16 mouse cellular contexts compared by ENCODE assay signal in genomic region chr8:122322126-122322525, GRCm38 (mm10). TPM values are rescaled to one million over a fixed set of nuclear protein-coding genes. Genes with fewer than 3 reads are reported as not detected.
DNase-seq lines count a peak whose midpoint lies in the region; ATAC-seq lines count a peak whose summit lies in the region.
"Had no signal": no experiment of that assay in that cellular context is flagged by ENCODE, and none has a peak within 500 bp of the region (broad histone marks: within the 10 kb centered on the region; RNA-seq: fewer than 3 reads in every experiment).

No protein-coding gene starts in this region.

- no peak for DNase-seq in heart, postnatal 14 days
- DNase-seq in gastrocnemius, postnatal 25 days: no peak
- DNase-seq in right cerebral cortex, postnatal 10 days (ENCODE audit: low spot score in 2 of 2): no peak
- DNase-seq: cerebellum, adult 11 months; heart, postnatal 4 days; kidney, adult 8-10 months; lung, adult 2 months; thymus, postnatal 25 days had no signal

- peak overlapping the region; percentile 21; the same call in 1 of the 2 replicates for H3K4me2 ChIP-seq in heart, embryonic 12.5 days
- peak overlapping the region; percentile 67 for H3K4me2 ChIP-seq in liver, embryonic 15.5 days
- H3K4me2 ChIP-seq: midbrain, embryonic 15.5 days; neural tube, embryonic 15.5 days had no signal

- peaks cover 28% of the 10 kb centered on the region for H3K36me3 ChIP-seq in heart, embryonic 12.5 days
- peaks cover 98% of the 10 kb centered on the region for H3K36me3 ChIP-seq in megakaryocyte, embryonic 14.5 days (replicated peaks; ENCODE audit: low read length)
- H3K36me3 ChIP-seq in liver, embryonic 15.5 days (replicated peaks): peaks cover 87% of the 10 kb centered on the region
- H3K36me3 ChIP-seq: midbrain, embryonic 15.5 days; neural tube, embryonic 15.5 days had no signal

- WGBS in heart, embryonic 12.5 days: 63% methylated on average over 7 of the region's 7 CpGs
- WGBS in liver, embryonic 15.5 days (ENCODE audit: insufficient replicate concordance): 28% methylated on average over 7 of the region's 7 CpGs

- peaks cover 100% of the 10 kb centered on the region for H3K4me1 ChIP-seq in heart, embryonic 12.5 days (replicated peaks)
- H3K4me1 ChIP-seq in megakaryocyte, embryonic 14.5 days: peaks cover 100% of the 10 kb centered on the region
- H3K4me1 ChIP-seq in liver, embryonic 15.5 days (replicated peaks): peaks cover 100% of the 10 kb centered on the region

- ATAC-seq in heart, embryonic 12.5 days (ENCODE audit: insufficient number of reproducible peaks, low FRiP score): no peak
- ATAC-seq in megakaryocyte, adult 5-6 weeks (ENCODE audit: poor library complexity, severe bottlenecking): no peak
- ATAC-seq in erythroblast, adult 5-6 weeks (replicated peaks; ENCODE audit: low FRiP score, poor library complexity, severe bottlenecking): 0 out of 2 replicates have a peak, but pooled peaks have one; percentile 1
- ATAC-seq in liver, embryonic 15.5 days (ENCODE audit: insufficient read depth): no peak
- ATAC-seq: midbrain, embryonic 15.5 days had no signal

- no peak overlapping the region for H3K4me3 ChIP-seq in heart, embryonic 12.5 days
- H3K4me3 ChIP-seq in megakaryocyte, embryonic 14.5 days (replicated peaks): peak overlapping the region; percentile 85
- H3K4me3 ChIP-seq in liver, embryonic 15.5 days (replicated peaks): peak overlapping the region; percentile 38
- H3K4me3 ChIP-seq: midbrain, embryonic 15.5 days; neural tube, embryonic 15.5 days had no signal

- peak overlapping the region; percentile 53 for H3K9ac ChIP-seq in heart, embryonic 12.5 days
- peak overlapping the region; percentile 71 for H3K9ac ChIP-seq in liver, embryonic 15.5 days
- H3K9ac ChIP-seq: midbrain, embryonic 15.5 days; neural tube, embryonic 15.5 days had no signal

- intact Hi-C loops in heart, postnatal 14 days (cut with DNase I): loop anchor here (2.0 kb wide), 1 partner anchor 37 kb away; no protein-coding TSS in a partner anchor

- H3K27me3 ChIP-seq in heart, embryonic 12.5 days (replicated peaks): no peaks in the 10 kb centered on the region
- no peaks in the 10 kb centered on the region for H3K27me3 ChIP-seq in megakaryocyte, embryonic 14.5 days (replicated peaks)
- H3K27me3 ChIP-seq in liver, embryonic 15.5 days: no peaks in the 10 kb centered on the region
- H3K27me3 ChIP-seq: midbrain, embryonic 15.5 days; neural tube, embryonic 15.5 days had no signal

- no peaks in the 10 kb centered on the region for H3K9me3 ChIP-seq in heart, embryonic 12.5 days (replicated peaks)
- no peaks in the 10 kb centered on the region for H3K9me3 ChIP-seq in megakaryocyte, embryonic 14.5 days
- no peaks in the 10 kb centered on the region for H3K9me3 ChIP-seq in liver, embryonic 15.5 days (replicated peaks)
- H3K9me3 ChIP-seq: midbrain, embryonic 15.5 days; neural tube, embryonic 15.5 days had no signal

- H3K27ac ChIP-seq in heart, embryonic 12.5 days (ENCODE audit: poor library complexity, severe bottlenecking): peak overlapping the region; percentile 84
- H3K27ac ChIP-seq in liver, embryonic 15.5 days (replicated peaks): peak overlapping the region; percentile 95
- H3K27ac ChIP-seq: midbrain, embryonic 15.5 days; neural tube, embryonic 15.5 days had no signal

RNA-seq across cellular contexts. Expression of gene Trhr2, which starts 38.4 kb away (rescaled TPM):
- polyA plus RNA-seq in heart, embryonic 12.5 days (2016; fragmentation: Nextera tagmentation; extraction: Ambion mirVana): not detected in 2 replicates
- not detected for total RNA-seq in heart, postnatal 14 days (2021)
- 1.8 TPM in 1 of 2 replicates, not detected in the other for polyA plus RNA-seq in megakaryocyte, embryonic 14.5 days (2012; ENCODE audit: insufficient read depth, low replicate concordance)
- total RNA-seq in megakaryocyte, adult 5-6 weeks (2015): not detected in 2 replicates
- not detected in 2 replicates for total RNA-seq in megakaryocyte, adult 5-6 weeks (2017)
- not detected in 2 replicates for total RNA-seq in erythroblast, adult 5-6 weeks (2015; ENCODE audit: low replicate concordance)
- not detected in 2 replicates for total RNA-seq in erythroblast, adult 5-6 weeks (2017; ENCODE audit: low replicate concordance)
- polyA plus RNA-seq in liver, embryonic 15.5 days (2015; fragmentation: Nextera tagmentation; extraction: Ambion mirVana): not detected in 2 replicates
- total RNA-seq in gastrocnemius, postnatal 25 days (2021): not detected
- total RNA-seq: adrenal gland, postnatal 4 days; heart, postnatal 4 days had no signal
- polyA plus RNA-seq: lung, adult 2 months; midbrain, embryonic 15.5 days had no signal

RNA-seq across cellular contexts. Expression of gene Zfpm1, which starts 40.2 kb away (rescaled TPM):
- polyA plus RNA-seq in heart, embryonic 12.5 days (2016; fragmentation: Nextera tagmentation; extraction: Ambion mirVana): 8.0 and 9.2 TPM in 2 replicates
- 10 to 100 TPM; 25.5 to 26.9 TPM for total RNA-seq in heart, postnatal 14 days (2021)
- 1,238 and 3,030 TPM in 2 replicates for polyA plus RNA-seq in megakaryocyte, embryonic 14.5 days (2012; ENCODE audit: insufficient read depth, low replicate concordance)
- total RNA-seq in megakaryocyte, adult 5-6 weeks (2015): 4.3 and 4.5 TPM in 2 replicates
- 4.8 and 5.6 TPM in 2 replicates for total RNA-seq in megakaryocyte, adult 5-6 weeks (2017)
- total RNA-seq in erythroblast, adult 5-6 weeks (2015; ENCODE audit: low replicate concordance): 54.2 and 55.4 TPM in 2 replicates
- 196 and 459 TPM in 2 replicates for total RNA-seq in erythroblast, adult 5-6 weeks (2017; ENCODE audit: low replicate concordance)
- polyA plus RNA-seq in liver, embryonic 15.5 days (2015; fragmentation: Nextera tagmentation; extraction: Ambion mirVana): 12.0 and 14.9 TPM in 2 replicates
- total RNA-seq in gastrocnemius, postnatal 25 days (2021): 1 to 10 TPM; 8.5 to 8.8 TPM

RNA-seq across cellular contexts. Expression of gene Zc3h18, which starts 54.3 kb away (rescaled TPM):
- 41.4 and 43.0 TPM in 2 replicates for polyA plus RNA-seq in heart, embryonic 12.5 days (2016; fragmentation: Nextera tagmentation; extraction: Ambion mirVana)
- total RNA-seq in heart, postnatal 14 days (2021): 10 to 100 TPM; 22.4 to 22.8 TPM
- polyA plus RNA-seq in megakaryocyte, embryonic 14.5 days (2012; ENCODE audit: insufficient read depth, low replicate concordance): 80.4 and 130 TPM in 2 replicates
- 19.6 and 22.0 TPM in 2 replicates for total RNA-seq in megakaryocyte, adult 5-6 weeks (2015)
- total RNA-seq in megakaryocyte, adult 5-6 weeks (2017): 50.2 and 63.1 TPM in 2 replicates
- total RNA-seq in erythroblast, adult 5-6 weeks (2015; ENCODE audit: low replicate concordance): 10.8 and 14.2 TPM in 2 replicates
- total RNA-seq in erythroblast, adult 5-6 weeks (2017; ENCODE audit: low replicate concordance): 22.2 and 31.5 TPM in 2 replicates
- polyA plus RNA-seq in liver, embryonic 15.5 days (2015; fragmentation: Nextera tagmentation; extraction: Ambion mirVana): 23.1 and 25.6 TPM in 2 replicates
- 10 to 100 TPM; 18.1 to 21.0 TPM for total RNA-seq in gastrocnemius, postnatal 25 days (2021)
